Mouse (Mus musculus): ENCODE data around the gene Hykk.

Hykk gene

DNA sequence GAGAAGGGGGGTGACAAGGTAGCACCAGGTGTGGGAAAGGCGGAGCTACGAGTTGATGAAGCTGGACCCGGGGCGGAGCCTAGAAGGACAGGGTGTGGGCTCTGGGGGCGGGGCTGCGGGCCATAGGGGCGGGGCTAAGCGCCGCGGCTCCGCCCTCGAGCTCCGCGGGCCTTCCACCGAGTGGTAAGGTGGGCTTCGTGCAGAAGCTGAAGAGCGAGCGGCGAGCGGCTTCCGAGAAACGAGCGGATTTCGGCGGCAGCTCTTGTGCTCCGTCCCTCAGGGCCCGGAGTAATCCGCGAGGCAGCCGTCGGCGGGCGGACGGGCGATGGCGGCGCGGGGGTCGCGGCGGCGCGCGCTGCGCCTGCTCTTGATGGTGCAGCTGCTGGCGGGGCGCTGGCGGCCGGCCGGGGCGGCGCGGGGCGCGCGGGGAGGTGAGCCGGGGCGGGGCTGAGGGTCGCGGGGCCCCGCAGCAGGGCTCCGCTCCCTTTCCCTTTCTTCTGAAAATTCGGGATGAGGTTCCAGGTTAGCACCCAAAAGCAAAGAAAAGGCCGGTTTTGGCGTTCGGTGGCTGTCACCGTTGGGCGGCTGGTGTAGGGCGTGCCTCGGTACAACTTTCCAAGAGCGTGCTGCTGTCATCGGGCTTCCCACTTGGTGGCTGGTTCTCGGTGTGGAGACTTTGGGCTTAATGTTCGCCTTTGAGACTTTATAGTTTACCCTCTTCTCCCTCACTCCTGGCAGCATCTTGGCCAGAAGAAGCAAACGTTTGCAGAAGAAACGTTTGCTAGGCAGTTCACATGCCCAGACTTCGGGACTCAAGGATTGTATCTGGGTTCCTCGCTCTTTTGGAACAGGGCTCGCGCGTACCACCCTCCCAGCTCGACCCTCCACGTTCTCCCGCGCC lies 64.5 kb downstream of the Hykk start:
- peak; percentile 53 for DNase-seq (ENCODE audit: low read depth, low spot score)

DNA sequence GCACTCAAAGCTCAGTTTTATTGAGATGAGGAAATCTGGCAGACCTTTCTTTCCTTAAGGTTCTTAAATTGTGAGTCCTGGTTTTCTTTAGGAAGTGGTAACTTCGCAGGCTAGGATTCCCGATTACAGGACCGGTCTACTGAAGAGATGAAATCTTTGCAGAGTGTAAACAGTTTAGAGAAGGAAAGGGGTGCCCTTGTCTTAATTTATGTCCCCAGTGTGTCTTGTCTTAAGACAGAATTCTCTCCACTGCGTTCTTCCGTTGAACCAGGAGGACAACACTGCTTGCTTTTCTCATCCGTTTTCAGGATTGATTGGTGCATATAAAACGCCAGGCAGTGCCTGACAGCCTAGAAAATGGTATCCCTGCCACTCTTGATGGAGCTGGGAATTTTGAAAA lies 65.3 kb downstream of the Hykk start:
- peak; percentile 9 for DNase-seq (ENCODE audit: low read depth, low spot score)

DNA sequence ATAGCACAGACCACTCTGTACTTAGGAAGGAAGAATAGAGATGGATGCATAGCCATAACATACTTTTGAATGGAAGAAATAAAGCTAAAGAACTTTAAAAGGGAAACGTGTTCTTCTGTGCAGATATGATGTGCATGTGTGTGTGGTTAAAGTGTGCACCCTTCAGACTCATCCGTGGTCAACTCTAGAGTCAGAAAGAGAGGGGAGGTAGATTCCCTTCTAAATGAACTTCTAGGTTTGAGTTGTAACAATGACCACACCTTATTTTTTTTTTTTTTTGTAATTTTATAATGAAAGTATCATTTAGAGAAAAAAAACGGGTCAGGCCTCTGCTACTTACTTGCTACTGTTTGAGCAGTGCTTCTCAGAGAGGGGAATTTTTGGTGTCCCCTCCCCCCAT lies 73.3 kb downstream of the Hykk start:
- no peak for DNase-seq (ENCODE audit: low read depth, low spot score)

DNA sequence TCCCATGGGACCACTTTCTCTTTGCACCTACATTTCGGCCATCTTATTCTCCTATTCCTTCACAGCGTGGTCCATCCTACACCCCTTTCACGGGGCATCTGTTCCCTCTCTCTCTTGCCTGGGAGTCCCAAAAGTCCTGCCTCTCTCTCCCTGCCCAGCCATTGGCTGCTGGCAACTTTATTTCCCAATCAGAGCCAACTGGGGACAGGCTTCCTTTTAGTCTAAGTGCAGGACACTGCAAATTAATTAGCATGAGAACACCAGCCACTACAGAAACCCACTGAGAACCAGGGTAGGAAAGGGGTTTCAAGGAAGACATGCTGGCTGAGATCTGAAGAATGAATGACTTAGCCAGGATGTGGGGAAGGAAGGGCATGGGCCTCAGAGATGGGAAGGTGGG lies 77.3 kb downstream of the Hykk start:
- DNase-seq (ENCODE audit: low read depth, low spot score), result no peak

DNA sequence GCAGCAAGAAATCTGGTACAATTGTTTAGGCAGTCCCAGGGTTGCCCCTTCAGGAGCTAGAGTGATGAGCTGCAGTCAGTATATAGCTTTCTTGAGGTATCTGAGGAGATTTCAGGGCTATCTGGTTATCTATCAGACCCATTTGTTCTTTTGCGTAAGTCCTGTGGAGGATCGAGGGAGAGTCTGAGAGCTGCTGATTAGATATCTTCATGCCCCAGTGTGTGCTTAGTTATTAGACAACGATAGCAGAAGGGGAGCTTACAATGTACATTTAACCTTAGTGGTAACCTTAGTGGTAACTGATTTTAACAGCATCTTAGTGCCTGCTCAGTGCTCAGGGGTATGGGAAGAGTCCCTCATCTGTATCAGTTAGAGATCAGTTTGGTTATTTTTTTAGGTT lies 78.6 kb downstream of the Hykk start:
- no peak for DNase-seq (ENCODE audit: low read depth, low spot score)
